Mouse (Mus musculus): ENCODE measurements around the gene Mef2c. TPM values are rescaled to one million over a fixed set of nuclear protein-coding genes. Genes with fewer than 3 reads are reported as not detected.

The Mef2c gene
- polyA plus RNA-seq, 1 experiment from 2014 or later = 169 TPM

DNA sequence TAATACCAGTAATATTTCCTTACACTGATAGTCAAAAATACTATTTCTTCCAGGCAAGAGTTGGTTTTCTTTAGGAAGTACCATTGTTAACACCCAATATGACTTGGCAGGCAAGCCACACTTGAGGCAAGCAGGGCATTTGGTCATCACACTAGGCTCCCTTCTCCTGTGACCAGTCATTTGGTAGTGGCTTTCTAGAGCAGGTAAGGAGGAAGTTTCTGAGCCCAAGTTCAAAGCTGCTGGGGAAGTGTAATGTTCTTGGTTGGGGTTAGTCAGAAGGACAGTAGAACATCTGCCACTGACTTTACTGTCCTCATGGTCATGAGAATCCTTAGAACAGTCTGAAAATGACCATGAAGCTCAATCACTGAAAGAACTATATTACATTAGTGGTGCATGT is 96.5 kb downstream of the Mef2c start:
- H3K4me3 ChIP-seq = no peak overlapping the region
- no peak for ATAC-seq (ENCODE audit: insufficient number of reproducible peaks, insufficient read depth, low FRiP score, low TSS enrichment, low read depth)
- H3K27ac ChIP-seq = no peak overlapping the region
- H3K4me2 ChIP-seq = no peak overlapping the region
- H3K4me1 ChIP-seq = peaks cover 11% of the 10 kb centered on the region
- no peak overlapping the region for H3K9ac ChIP-seq
- H3K36me3 ChIP-seq = no peaks in the 10 kb centered on the region
- H3K27me3 ChIP-seq = no peaks in the 10 kb centered on the region
- H3K9me3 ChIP-seq = no peaks in the 10 kb centered on the region

DNA sequence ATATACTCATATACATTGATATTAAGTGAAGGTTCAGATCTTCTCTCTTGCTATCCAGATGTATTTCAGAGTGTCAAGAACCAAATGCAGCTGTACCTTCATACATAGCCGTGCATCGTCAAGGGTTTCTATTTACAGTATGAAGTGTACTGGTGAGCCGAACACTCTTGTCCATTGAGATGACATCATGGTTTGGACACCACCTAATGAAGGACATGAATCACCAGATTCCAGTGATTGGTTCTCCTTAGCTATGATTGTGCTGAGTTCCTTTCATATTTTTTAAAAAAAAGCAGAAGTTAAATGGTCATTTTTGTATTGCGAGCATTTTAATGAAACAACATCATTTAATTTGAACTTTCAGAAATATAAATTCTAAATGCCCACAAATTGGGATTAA is 97.9 kb downstream of the Mef2c start:
- no peak overlapping the region for H3K4me2 ChIP-seq
- 91% methylated on average over 4 of the region's 4 CpGs for WGBS
- ATAC-seq (ENCODE audit: insufficient number of reproducible peaks, insufficient read depth, low FRiP score, low TSS enrichment, low read depth) = no peak
- no peak overlapping the region for H3K4me3 ChIP-seq
- H3K9ac ChIP-seq = no peak overlapping the region
- no peaks in the 10 kb centered on the region for H3K36me3 ChIP-seq
- H3K4me1 ChIP-seq = peaks cover 11% of the 10 kb centered on the region
- no peak overlapping the region for H3K27ac ChIP-seq
- no peaks in the 10 kb centered on the region for H3K9me3 ChIP-seq
- no peaks in the 10 kb centered on the region for H3K27me3 ChIP-seq

DNA sequence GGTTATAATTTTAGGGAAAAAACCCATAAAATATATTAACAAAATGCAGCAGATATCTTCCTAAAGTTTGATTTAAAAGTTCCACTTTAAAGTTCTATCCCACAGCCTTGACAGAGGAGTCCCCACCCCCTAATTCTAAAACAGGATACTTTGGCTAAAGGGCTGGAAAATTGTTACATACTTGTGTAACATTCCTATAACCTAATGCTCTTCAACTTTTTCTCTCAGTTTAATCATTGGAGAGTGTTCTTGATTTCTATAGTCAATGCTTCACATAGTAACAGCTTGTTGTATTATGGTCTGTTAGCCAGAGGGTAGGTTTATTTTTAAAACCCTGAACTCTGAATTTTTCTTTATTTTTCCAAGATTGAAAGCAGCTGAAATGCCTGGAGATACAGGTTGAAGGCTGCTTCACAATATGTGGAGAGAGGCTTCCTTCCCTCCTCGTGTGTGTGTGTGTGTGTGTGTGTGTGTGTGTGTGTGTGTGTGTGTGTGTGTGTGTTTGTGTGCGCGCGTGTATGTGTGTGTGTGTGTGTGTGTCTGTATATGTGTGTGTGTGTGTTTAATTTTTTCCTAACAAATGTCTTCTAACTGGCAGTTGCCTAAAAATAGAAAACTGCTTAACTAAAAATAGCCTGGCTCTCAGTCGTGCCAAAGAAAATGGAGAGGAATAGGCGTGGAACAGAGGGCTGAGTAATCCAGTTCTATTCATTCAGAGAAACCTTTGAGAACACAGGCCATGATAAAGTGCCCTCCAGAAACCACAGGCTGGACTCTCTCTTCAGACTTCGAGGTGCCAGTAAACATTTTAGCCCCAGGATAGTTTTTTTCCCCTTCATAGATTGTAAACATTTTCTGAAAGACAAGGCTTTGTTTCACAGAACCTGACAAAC is 99.8 kb downstream of the Mef2c start:
- H3K27me3 ChIP-seq = no peaks in the 10 kb centered on the region
- no peaks in the 10 kb centered on the region for H3K36me3 ChIP-seq
- 0 out of 2 replicates have a peak overlapping the region, but pooled peaks have one; percentile 18 for H3K4me2 ChIP-seq
- no peaks in the 10 kb centered on the region for H3K9me3 ChIP-seq
- ATAC-seq (ENCODE audit: insufficient number of reproducible peaks, insufficient read depth, low FRiP score, low TSS enrichment, low read depth) = peak; percentile 70; the same call in 1 of the 2 replicates
- WGBS = 24% methylated on average over 7 of the region's 7 CpGs
- H3K9ac ChIP-seq = no peak overlapping the region
- H3K27ac ChIP-seq = peak overlapping the region; percentile 80
- no peak overlapping the region for H3K4me3 ChIP-seq
- H3K4me1 ChIP-seq = peaks cover 25% of the 10 kb centered on the region

DNA sequence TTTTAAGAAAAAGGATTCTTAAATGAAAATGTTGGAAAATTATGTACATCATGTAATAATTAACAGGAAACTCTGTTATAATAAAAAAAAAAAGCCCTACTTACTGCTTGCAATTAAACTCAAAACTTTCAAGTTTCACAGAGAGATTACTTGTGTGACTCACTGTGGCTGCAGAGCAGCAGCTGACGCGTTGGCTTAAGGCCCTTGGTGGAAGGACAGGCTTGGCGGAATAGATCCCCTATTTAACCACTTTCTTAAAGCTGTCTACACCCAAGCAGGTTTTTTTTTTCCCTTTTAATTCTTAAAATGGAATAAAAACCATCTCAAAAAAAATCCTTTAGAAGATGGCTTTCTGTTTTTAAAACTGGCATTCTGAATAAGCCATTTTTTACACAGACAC is 100.5 kb downstream of the Mef2c start:
- Histone ChIP-seq H3K4me1 (peaks cover 30% of the 10 kb centered on the region), H3K9ac (no peak overlapping the region), H3K4me2 (no peak overlapping the region), H3K27me3 (no peaks in the 10 kb centered on the region), H3K27ac (peak overlapping the region; percentile 58), H3K9me3 (no peaks in the 10 kb centered on the region), H3K4me3 (no peak overlapping the region), H3K36me3 (no peaks in the 10 kb centered on the region)
- ATAC-seq (ENCODE audit: insufficient number of reproducible peaks, insufficient read depth, low FRiP score, low TSS enrichment, low read depth) = no peak
- 16% methylated on average over 3 of the region's 3 CpGs for WGBS

DNA sequence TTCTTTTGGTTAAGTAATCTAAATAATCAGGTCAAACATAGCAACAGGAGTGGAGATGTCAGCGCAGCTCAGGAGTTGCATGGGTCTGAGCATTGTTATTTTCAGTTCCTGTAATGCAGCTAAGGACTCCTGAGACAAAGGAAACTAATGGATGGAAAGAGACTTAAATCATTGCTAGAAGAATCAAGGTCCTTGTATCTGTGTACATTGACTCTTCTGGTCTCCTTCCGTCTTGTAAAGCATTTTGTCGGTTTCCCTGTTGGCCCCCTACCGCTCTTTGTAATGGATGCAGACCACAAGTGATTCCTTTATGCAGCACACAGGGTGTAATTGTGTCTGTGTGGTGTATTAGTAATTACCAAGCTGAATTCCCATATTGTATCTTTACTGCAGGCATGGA is 101.0 kb downstream of the Mef2c start:
- Histone ChIP-seq H3K27ac (peak overlapping the region; percentile 58), H3K9me3 (no peaks in the 10 kb centered on the region), H3K27me3 (no peaks in the 10 kb centered on the region), H3K9ac (no peak overlapping the region), H3K4me3 (no peak overlapping the region), H3K4me2 (no peak overlapping the region), H3K4me1 (peaks cover 34% of the 10 kb centered on the region), H3K36me3 (no peaks in the 10 kb centered on the region)
- no peak for ATAC-seq (ENCODE audit: insufficient number of reproducible peaks, insufficient read depth, low FRiP score, low TSS enrichment, low read depth)
- WGBS = 36% methylated on average over 4 of the region's 4 CpGs

DNA sequence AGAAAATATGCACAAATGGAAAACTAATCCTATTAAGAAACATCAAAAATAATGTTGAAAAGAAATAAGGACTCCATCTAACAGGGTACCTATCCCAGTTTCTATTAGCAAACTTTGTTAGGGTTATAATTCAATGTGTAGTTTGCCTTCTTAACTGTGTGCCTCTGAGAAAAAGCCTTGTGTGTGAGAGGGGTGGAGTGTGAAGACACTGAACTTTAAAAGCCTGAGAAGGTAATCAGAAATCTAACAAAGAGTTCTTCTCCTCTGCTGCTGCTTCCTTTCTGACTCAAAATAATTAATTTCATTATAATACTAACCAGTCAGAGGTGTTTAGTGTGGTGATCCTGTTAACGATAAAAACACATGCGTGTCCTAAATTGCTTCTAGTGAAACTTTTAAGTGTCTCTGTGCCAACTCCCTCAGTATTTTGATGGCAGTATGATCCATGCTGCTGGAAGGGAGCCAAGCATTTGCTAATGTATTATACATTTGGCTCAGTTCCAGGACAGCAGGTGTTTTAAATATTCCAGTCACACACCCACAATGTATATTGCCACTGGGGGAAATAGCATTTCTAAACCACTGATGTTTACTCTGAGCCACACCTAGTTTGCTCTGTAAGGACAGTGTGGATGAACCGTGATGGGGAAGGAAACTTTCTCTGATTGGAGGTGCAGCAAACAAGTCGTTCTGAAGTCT is 104.2 kb downstream of the Mef2c start:
- no peaks in the 10 kb centered on the region for H3K36me3 ChIP-seq
- no peaks in the 10 kb centered on the region for H3K27me3 ChIP-seq
- no peak overlapping the region for H3K27ac ChIP-seq
- H3K4me3 ChIP-seq = no peak overlapping the region
- WGBS = 14% methylated on average over 4 of the region's 4 CpGs
- no peaks in the 10 kb centered on the region for H3K9me3 ChIP-seq
- ATAC-seq (ENCODE audit: insufficient number of reproducible peaks, insufficient read depth, low FRiP score, low TSS enrichment, low read depth) = 0 out of 2 replicates have a peak, but pooled peaks have one; percentile 60
- peaks cover 31% of the 10 kb centered on the region for H3K4me1 ChIP-seq
- no peak overlapping the region for H3K9ac ChIP-seq
- 0 out of 2 replicates have a peak overlapping the region, but pooled peaks have one; percentile 3 for H3K4me2 ChIP-seq

DNA sequence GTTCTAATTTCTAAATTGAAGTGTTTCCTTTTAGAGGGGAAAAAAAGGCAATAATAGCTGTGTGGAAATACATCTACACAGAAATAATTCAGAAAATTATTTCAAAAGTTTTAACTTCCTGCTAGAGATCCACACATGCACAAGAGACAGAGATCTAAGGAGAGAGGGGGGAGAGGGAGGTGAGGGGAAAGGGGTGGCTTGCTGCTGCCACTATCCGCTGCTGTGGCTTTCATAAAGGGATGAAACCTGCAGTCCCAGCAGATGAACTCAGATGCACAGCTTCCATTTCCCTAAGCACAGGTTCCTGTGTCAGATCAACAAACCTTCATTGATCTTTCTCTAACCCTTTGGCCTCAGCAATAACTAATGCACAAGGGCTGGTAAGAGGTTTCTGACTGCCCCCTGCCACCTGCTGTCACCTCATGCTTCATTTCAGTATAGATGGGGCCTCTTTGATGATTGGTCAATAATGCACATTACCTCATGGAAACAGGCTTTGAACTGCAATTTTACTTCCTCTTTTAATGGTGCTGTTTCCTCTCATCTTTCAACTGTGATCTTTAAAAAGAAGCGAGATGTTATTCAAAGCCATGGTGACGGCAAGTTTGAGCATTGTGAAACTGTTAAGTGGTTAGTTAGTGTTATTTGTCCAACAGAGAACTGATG is 105.2 kb downstream of the Mef2c start:
- Histone ChIP-seq H3K27ac (no peak overlapping the region), H3K4me2 (no peak overlapping the region), H3K36me3 (no peaks in the 10 kb centered on the region), H3K4me1 (peaks cover 31% of the 10 kb centered on the region), H3K27me3 (no peaks in the 10 kb centered on the region), H3K4me3 (no peak overlapping the region), H3K9me3 (no peaks in the 10 kb centered on the region), H3K9ac (no peak overlapping the region)
- 74% methylated on average over 3 of the region's 3 CpGs for WGBS
- no peak for ATAC-seq (ENCODE audit: insufficient number of reproducible peaks, insufficient read depth, low FRiP score, low TSS enrichment, low read depth)

DNA sequence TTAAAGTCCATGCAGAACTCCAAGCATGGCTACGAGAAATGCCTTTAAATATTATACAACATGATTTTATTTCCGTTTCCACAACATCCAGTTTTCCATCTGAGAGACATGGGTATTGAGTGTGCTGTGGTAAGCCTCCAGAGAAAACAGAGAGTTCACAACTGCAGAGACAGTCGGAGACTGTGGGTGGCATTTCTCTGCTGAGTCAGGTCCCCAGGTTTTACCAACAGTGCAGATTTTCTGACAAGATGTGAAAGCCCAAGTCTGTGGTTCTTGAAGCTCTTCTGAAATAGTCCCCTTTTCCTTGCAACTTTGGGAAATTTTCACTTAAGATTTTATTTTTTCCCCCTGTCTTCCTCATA is 105.7 kb downstream of the Mef2c start:
- 61% methylated on average over 3 of the region's 3 CpGs for WGBS
- Histone ChIP-seq H3K9me3 (no peaks in the 10 kb centered on the region), H3K4me2 (no peak overlapping the region), H3K27ac (no peak overlapping the region), H3K36me3 (no peaks in the 10 kb centered on the region), H3K27me3 (no peaks in the 10 kb centered on the region), H3K4me1 (peaks cover 30% of the 10 kb centered on the region), H3K4me3 (no peak overlapping the region), H3K9ac (no peak overlapping the region)
- no peak for ATAC-seq (ENCODE audit: insufficient number of reproducible peaks, insufficient read depth, low FRiP score, low TSS enrichment, low read depth)

DNA sequence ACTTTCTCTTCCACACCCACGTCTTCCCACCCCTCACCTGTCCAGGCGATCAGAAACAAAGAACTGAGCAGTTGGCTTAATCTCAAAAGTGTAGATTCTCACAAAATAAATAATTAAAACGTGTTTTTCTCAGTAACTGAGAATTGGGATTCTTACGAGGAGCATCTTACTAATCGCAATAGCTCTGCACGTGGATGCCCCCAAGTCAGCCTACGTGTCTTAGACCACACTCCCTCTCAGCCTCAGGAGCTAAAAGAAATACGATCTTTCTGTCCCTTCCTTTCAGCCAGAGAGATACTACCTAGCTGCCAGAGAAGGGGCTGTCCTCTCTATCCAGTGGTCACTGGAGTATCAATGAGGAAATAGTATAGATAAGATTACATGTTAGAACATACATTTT is 106.3 kb downstream of the Mef2c start:
- ATAC-seq (ENCODE audit: insufficient number of reproducible peaks, insufficient read depth, low FRiP score, low TSS enrichment, low read depth) = no peak
- no peaks in the 10 kb centered on the region for H3K36me3 ChIP-seq
- H3K27me3 ChIP-seq = no peaks in the 10 kb centered on the region
- no peak overlapping the region for H3K9ac ChIP-seq
- no peaks in the 10 kb centered on the region for H3K9me3 ChIP-seq
- peaks cover 24% of the 10 kb centered on the region for H3K4me1 ChIP-seq
- H3K27ac ChIP-seq = no peak overlapping the region
- H3K4me3 ChIP-seq = no peak overlapping the region
- 79% methylated on average over 8 of the region's 8 CpGs for WGBS
- H3K4me2 ChIP-seq = no peak overlapping the region

DNA sequence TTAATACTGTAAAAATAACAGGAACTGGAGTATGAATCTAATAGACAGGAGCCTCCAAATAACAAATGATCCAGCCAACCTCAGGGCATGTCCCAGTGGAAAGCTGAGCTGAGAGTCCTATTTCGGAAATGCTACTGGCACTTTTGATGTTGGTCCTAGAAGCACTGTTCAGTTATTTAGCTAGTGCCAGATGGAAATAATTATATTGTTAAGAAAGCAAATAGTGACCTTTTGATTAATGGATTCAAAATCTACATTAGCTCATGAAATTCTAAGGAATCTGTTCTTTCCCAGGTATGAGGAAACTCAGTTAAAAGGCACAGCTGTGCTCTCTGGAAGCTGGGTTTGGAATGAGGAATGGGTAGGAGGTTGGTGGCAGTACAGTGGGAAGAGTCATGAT is 108.4 kb downstream of the Mef2c start:
- H3K9ac ChIP-seq = no peak overlapping the region
- 46% methylated on average over 1 of the region's 1 CpGs for WGBS
- H3K4me3 ChIP-seq = no peak overlapping the region
- H3K36me3 ChIP-seq = no peaks in the 10 kb centered on the region
- no peak overlapping the region for H3K4me2 ChIP-seq
- no peak for ATAC-seq (ENCODE audit: insufficient number of reproducible peaks, insufficient read depth, low FRiP score, low TSS enrichment, low read depth)
- no peaks in the 10 kb centered on the region for H3K9me3 ChIP-seq
- no peaks in the 10 kb centered on the region for H3K27me3 ChIP-seq
- H3K4me1 ChIP-seq = peaks cover 23% of the 10 kb centered on the region
- H3K27ac ChIP-seq = no peak overlapping the region

DNA sequence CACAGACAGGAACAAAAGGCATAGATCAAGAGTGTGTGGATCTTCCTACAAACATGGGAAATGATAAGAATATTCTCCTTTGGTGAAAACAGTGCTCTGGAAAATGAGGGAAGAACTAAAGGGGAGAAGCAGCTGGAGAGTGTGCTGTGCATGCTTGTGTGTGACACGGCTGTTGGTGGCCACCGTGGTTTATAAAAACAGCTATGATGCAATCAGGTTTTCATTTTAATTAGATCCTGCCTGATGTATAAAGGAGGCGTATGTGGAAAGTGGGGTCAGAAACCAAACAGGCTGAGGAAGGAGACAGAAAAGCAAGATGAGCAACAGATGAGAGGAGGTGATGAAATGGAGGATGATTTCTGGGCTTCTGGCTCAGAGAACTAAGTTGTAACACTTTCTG is 112.0 kb downstream of the Mef2c start:
- no peak for ATAC-seq (ENCODE audit: insufficient number of reproducible peaks, insufficient read depth, low FRiP score, low TSS enrichment, low read depth)
- Histone ChIP-seq H3K4me3 (no peak overlapping the region), H3K36me3 (no peaks in the 10 kb centered on the region), H3K4me2 (no peak overlapping the region), H3K27me3 (no peaks in the 10 kb centered on the region), H3K9ac (no peak overlapping the region), H3K4me1 (no peaks in the 10 kb centered on the region), H3K9me3 (no peaks in the 10 kb centered on the region), H3K27ac (no peak overlapping the region)
- 60% methylated on average over 3 of the region's 3 CpGs for WGBS

Measured in embryonic facial prominence, embryonic 13.5 days (tissue).